Mouse (Mus musculus) CH12.LX (cell line): Measurements from ENCODE around the gene Oip5. TPM values are rescaled to one million over a fixed set of nuclear protein-coding genes. Genes with fewer than 3 reads are reported as not detected.

Source experiments
- DNase-seq: peaks from one replicate; pipeline ENCODE4 v3.0.0-alpha.2; 2013; ENCODE audit errors: extremely low read depth
- H3K27ac ChIP-seq: 2 replicates; pipeline ENCODE4 v1.5.1; 2012; ENCODE audit warnings: low read depth, mild to moderate bottlenecking, control low read depth, moderate library complexity; ENCODE audit not compliant: insufficient read depth
- H3K27me3 ChIP-seq: replicated peaks from 2 replicates; pipeline ENCODE3; 2012; ENCODE audit warnings: inconsistent platforms
- H3K36me3 ChIP-seq, 2 experiments: replicated peaks in 1 of 2; 2 replicates each; pipeline versions ENCODE3 to v1.6.1; 2012; ENCODE audit warnings: inconsistent platforms in 1 of 2, low read length in 1 of 2, mild to moderate bottlenecking in 1 of 2, mixed read lengths in 1 of 2, moderate library complexity in 1 of 2; ENCODE audit not compliant: control insufficient read depth in 1 of 2, insufficient read depth in 1 of 2
- H3K4me1 ChIP-seq, 2 experiments: 2 replicates each; pipeline ENCODE4 v1.6.1; 2012; ENCODE audit warnings: inconsistent platforms in 1 of 2, moderate library complexity in 1 of 2; ENCODE audit not compliant: insufficient read depth in 2 of 2, control insufficient read depth in 1 of 2
- H3K4me2 ChIP-seq: 2 replicates; pipeline ENCODE4 v1.6.1; 2012; ENCODE audit warnings: low read depth, mild to moderate bottlenecking, control low read depth; ENCODE audit not compliant: poor library complexity, insufficient read depth, severe bottlenecking
- H3K4me3 ChIP-seq, 3 experiments: fragments of 150-350 bp in 1 of 3; sonication (generic) in 1 of 3; replicated peaks in 1 of 3; 2 replicates each; pipeline versions ENCODE3 to v1.5.1; 2011 to 2012; ENCODE audit warnings: low read depth in 2 of 3, low read length in 2 of 3, mild to moderate bottlenecking in 2 of 3, moderate library complexity in 2 of 3, control low read depth in 1 of 3, improper control_type of control experiment in 1 of 3, inconsistent platforms in 1 of 3, mixed read lengths in 1 of 3; ENCODE audit not compliant: poor library complexity in 1 of 3
- H3K79me2 ChIP-seq: replicated peaks from 2 replicates; pipeline ENCODE4 v1.6.1; 2012; ENCODE audit warnings: mild to moderate bottlenecking, moderate library complexity; ENCODE audit not compliant: control insufficient read depth, poor library complexity, insufficient read depth, severe bottlenecking; ENCODE audit errors: extremely low read depth
- H3K9ac ChIP-seq: 2 replicates; pipeline ENCODE4 v1.6.1; 2012; ENCODE audit warnings: low read depth, mild to moderate bottlenecking, control low read depth, moderate library complexity; ENCODE audit not compliant: insufficient read depth
- H3K9me3 ChIP-seq: replicated peaks from 2 replicates; pipeline ENCODE3; 2012; ENCODE audit warnings: low read length, inconsistent platforms, mixed read lengths
- CHD1 ChIP-seq: IDR thresholded peaks from 2 replicates; pipeline ENCODE4 v1.6.1; 2012; ENCODE audit warnings: low read depth, low read length, improper control_type of control experiment, inconsistent platforms
- CTCF ChIP-seq, 2 experiments: IDR thresholded peaks in 1 of 2; conservative IDR thresholded peaks in 1 of 2; 2 replicates each; pipeline ENCODE4 v1.5.1; 2011 to 2012; ENCODE audit warnings: low read depth in 2 of 2, low read length in 2 of 2, improper control_type of control experiment in 1 of 2, inconsistent platforms in 1 of 2, mild to moderate bottlenecking in 1 of 2, moderate library complexity in 1 of 2
- E2F4 ChIP-seq: IDR thresholded peaks from 2 replicates; pipeline ENCODE4 v1.6.1; 2011; ENCODE audit warnings: low read depth, low read length, improper control_type of control experiment; ENCODE audit not compliant: insufficient replicate concordance
- ETS1 ChIP-seq: conservative IDR thresholded peaks from 2 replicates; pipeline ENCODE4 v1.6.1; 2012; ENCODE audit warnings: low read depth, mild to moderate bottlenecking, inconsistent platforms, low read length, improper control_type of control experiment, moderate library complexity
- HCFC1 ChIP-seq: IDR thresholded peaks from 2 replicates; pipeline ENCODE4 v1.6.1; 2012; ENCODE audit warnings: low read depth, mild to moderate bottlenecking, inconsistent platforms, low read length, improper control_type of control experiment
- IRF4 ChIP-seq: IDR thresholded peaks from 2 replicates; pipeline ENCODE4 v1.6.1; 2014; ENCODE audit warnings: low read depth, mild to moderate bottlenecking, inconsistent platforms, low read length, improper control_type of control experiment
- JUND ChIP-seq: conservative IDR thresholded peaks from 2 replicates; pipeline ENCODE4 v1.6.1; 2011; ENCODE audit warnings: low read depth, low read length, improper control_type of control experiment
- KAT2A ChIP-seq: IDR thresholded peaks from 2 replicates; pipeline ENCODE4 v1.6.1; 2012; ENCODE audit warnings: low read length, improper control_type of control experiment, inconsistent platforms; ENCODE audit not compliant: insufficient replicate concordance
- MAFK ChIP-seq: IDR thresholded peaks from 2 replicates; pipeline ENCODE4 v1.6.1; 2011; ENCODE audit warnings: low read length, improper control_type of control experiment; ENCODE audit not compliant: insufficient replicate concordance
- MAX ChIP-seq: IDR thresholded peaks from 2 replicates; pipeline ENCODE4 v1.6.1; 2011; ENCODE audit warnings: low read length, improper control_type of control experiment
- MAZ ChIP-seq: IDR thresholded peaks from 2 replicates; pipeline ENCODE4 v1.6.1; 2012; ENCODE audit warnings: low read depth, mild to moderate bottlenecking, inconsistent platforms, low read length, improper control_type of control experiment, moderate library complexity
- MXI1 ChIP-seq: IDR thresholded peaks from 2 replicates; pipeline ENCODE4 v1.6.1; 2011; ENCODE audit warnings: mild to moderate bottlenecking, low read depth, low read length, improper control_type of control experiment
- MYC ChIP-seq: IDR thresholded peaks from 2 replicates; pipeline ENCODE4 v1.6.1; 2011; ENCODE audit warnings: low read depth, mild to moderate bottlenecking, improper control_type of control experiment, low read length
- NRF1 ChIP-seq: IDR thresholded peaks from 2 replicates; pipeline ENCODE4 v1.6.1; 2014; ENCODE audit warnings: low read depth, mild to moderate bottlenecking, inconsistent platforms, low read length, improper control_type of control experiment, moderate library complexity
- POLR2AphosphoS2 ChIP-seq: IDR thresholded peaks from 2 replicates; pipeline ENCODE4 v1.6.1; 2011; ENCODE audit warnings: low read depth, low read length, improper control_type of control experiment
- SIN3A ChIP-seq: IDR thresholded peaks from 2 replicates; pipeline ENCODE4 v1.6.1; 2012; ENCODE audit warnings: low read length, improper control_type of control experiment, inconsistent platforms
- TBP ChIP-seq: conservative IDR thresholded peaks from 2 replicates; pipeline ENCODE4 v1.6.1; 2011; ENCODE audit warnings: low read depth, low read length, improper control_type of control experiment
- TCF12 ChIP-seq: IDR thresholded peaks from 2 replicates; pipeline ENCODE4 v1.6.1; 2014; ENCODE audit warnings: low read depth, mild to moderate bottlenecking, inconsistent platforms, low read length, improper control_type of control experiment
- USF2 ChIP-seq: conservative IDR thresholded peaks from 2 replicates; pipeline ENCODE4 v1.6.1; 2011; ENCODE audit warnings: low read depth, low read length, improper control_type of control experiment
- ZC3H11A ChIP-seq: IDR thresholded peaks from 2 replicates; pipeline ENCODE4 v1.6.1; 2012; ENCODE audit warnings: low read depth, mild to moderate bottlenecking, inconsistent platforms, low read length, improper control_type of control experiment
- ZNF384 ChIP-seq: IDR thresholded peaks from 2 replicates; pipeline ENCODE4 v1.6.1; 2012; ENCODE audit warnings: low read depth, low read length, improper control_type of control experiment, inconsistent platforms
- dilution Hi-C: fragments of 300-500 bp; cut with MboI; formaldehyde crosslinking; loops from 2 replicates; pipeline ENCODE4 v1.14.3; 2020; ENCODE audit warnings: low sequenced_read_pairs; ENCODE audit not compliant: extremely low pct_unique_long_range_greater_than_20kb, extremely low pct_ligation_motif_present
- in situ Hi-C: fragments of 300-500 bp; cut with MboI; formaldehyde crosslinking; loops from 3 replicates; pipeline ENCODE4 v1.14.3; 2019; ENCODE audit warnings: low sequenced_read_pairs, low pct_ligation_motif_present, low pct_unique_long_range_greater_than_20kb, mixed read lengths
- polyA plus RNA-seq: library from polyadenylated mRNA; unstranded; fragments of >175 nt; gene quantifications from 2 replicates; pipeline ENCODE4 v1.2.1, GENCODE M21; 2012; ENCODE audit warnings: low read depth; ENCODE audit not compliant: insufficient read length
- total RNA-seq, 2 experiments: library from RNA; depleted of rRNA; stranded (reverse); fragments of 300-350 nt in 1 of 2; fragments of >200 nt in 1 of 2; gene quantifications; 2 replicates each; pipeline ENCODE4 v1.2.3; 2012 to 2014

Gene Oip5
- total and polyA plus RNA-seq, 3 experiments = 24.5 to 53.6 (median 30.1) TPM

DNA sequence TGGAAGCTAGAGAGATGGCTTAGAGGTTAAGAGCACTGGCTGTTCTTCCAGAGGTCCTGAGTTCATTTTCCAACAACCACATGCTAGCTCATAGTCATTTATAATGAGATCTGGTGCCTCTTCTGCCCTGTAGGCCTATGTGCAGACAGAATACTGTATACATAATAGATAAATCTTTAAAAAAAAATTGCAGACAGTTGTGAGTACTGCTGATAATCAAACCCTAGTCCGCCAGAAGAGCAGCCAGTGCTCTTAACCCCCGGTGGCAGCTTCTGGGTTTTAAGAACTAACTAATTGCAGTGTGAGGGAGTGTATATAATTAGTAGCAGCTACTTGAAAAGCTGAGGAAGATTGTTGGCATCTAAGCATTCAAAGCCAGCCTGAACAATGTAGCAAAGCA, 34.8 kb downstream of the Oip5 start:
- H3K4me1 ChIP-seq = peaks cover 5 to 16% of the 10 kb centered on the region in 2 experiments; a peak in 2 of 4 replicates
- in situ Hi-C loops (loop anchor here (5.0 kb wide), 1 partner anchor 36 kb away; the partner anchor contains the start of genes Chp1 and Exd1), dilution Hi-C loops (no loop called here)
- no peaks in the 10 kb centered on the region for H3K9me3 ChIP-seq
- H3K4me3 ChIP-seq = no peak overlapping the region
- peaks cover 5 to 24% of the 10 kb centered on the region in 2 experiments for H3K36me3 ChIP-seq
- H3K27ac ChIP-seq = no peak overlapping the region
- H3K79me2 ChIP-seq = no peaks in the 10 kb centered on the region
- H3K4me2 ChIP-seq = no peak overlapping the region
- no peak for TF ChIP-seq TCF12
- TF ChIP-seq POLR2AphosphoS2 = no peak
- no peak for TF ChIP-seq NRF1
- no peak for TF ChIP-seq ZC3H11A
- TF ChIP-seq E2F4 = no peak
- TF ChIP-seq MXI1 = no peak
- TF ChIP-seq TBP = no peak
- TF ChIP-seq USF2 = no peak
- DNase-seq = no peak
- no peaks in the 10 kb centered on the region for H3K27me3 ChIP-seq
- no peak overlapping the region for H3K9ac ChIP-seq

DNA sequence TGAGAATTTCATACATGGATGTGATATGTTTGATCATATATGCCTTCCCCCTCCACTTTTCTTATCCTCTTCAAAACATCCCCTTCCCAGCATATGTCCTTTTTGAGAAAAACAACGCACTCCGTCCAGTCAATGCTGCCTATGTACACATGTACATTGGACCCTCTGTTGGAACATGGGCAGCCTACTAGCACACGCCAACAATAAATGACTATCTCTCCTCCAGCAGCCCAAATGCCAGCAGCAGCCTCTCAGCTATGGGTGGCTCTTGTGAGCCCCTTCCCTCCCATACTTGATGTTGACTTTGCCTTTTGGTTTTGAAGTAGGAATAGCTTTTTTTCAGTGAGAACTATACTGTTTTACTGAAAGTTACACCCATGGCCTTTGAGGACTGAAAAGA, 36.7 kb downstream of the Oip5 start:
- dilution Hi-C loops (no loop called here), in situ Hi-C loops (loop anchor here (5.0 kb wide), 1 partner anchor 34 kb away; the partner anchor contains the start of genes Chp1 and Exd1)
- DNase-seq = no peak
- no peak overlapping the region for H3K4me3 ChIP-seq
- H3K4me1 ChIP-seq = peaks cover 5 to 16% of the 10 kb centered on the region in 2 experiments; a peak in 2 of 4 replicates
- no peak overlapping the region for H3K4me2 ChIP-seq
- no peaks in the 10 kb centered on the region for H3K79me2 ChIP-seq
- no peak overlapping the region for H3K9ac ChIP-seq
- H3K36me3 ChIP-seq = peaks cover 5 to 29% of the 10 kb centered on the region in 2 experiments
- TF ChIP-seq CHD1 (no peak), TCF12 (no peak), CTCF (conservative IDR thresholded peaks at IDR 0.05 in 1 of 2, IDR thresholded peaks at IDR 0.05 in 1 of 2; ENCODE audit: low read depth in 2 of 2, low read length in 2 of 2) (no peak), MAFK (no peak), ZNF384 (no peak), IRF4 (no peak), MAZ (no peak), MAX (no peak), MYC (no peak), ETS1 (no peak), KAT2A (no peak), HCFC1 (no peak), JUND (no peak), SIN3A (no peak), MXI1 (no peak)
- no peaks in the 10 kb centered on the region for H3K9me3 ChIP-seq
- H3K27me3 ChIP-seq = no peaks in the 10 kb centered on the region
- no peak overlapping the region for H3K27ac ChIP-seq
